In genomic region chr7:37837372-37837771, GRCm38 (mm10) we compare ENCODE assay signal across 29 mouse cellular contexts.
A peak's percentile ranks its signal among the peaks of the same experiment; 100 is the strongest.
DNase-seq lines count a peak whose midpoint lies in the region; ATAC-seq lines count a peak whose summit lies in the region.
"Had no signal": no experiment of that assay in that cellular context is flagged by ENCODE, and none has a peak within 500 bp of the region (broad histone marks: within the 10 kb centered on the region; RNA-seq: fewer than 3 reads in every experiment).

No protein-coding gene starts in this region.

- intact Hi-C loops in heart, postnatal 25 days (cut with DNase I), result no loop called here
- intact Hi-C loops in heart, postnatal 10 days (cut with DNase I), result loop anchor here (5.0 kb wide), 2 partner anchors 65 to 100 kb away; partner anchors contain the start of gene Zfp536

- no peaks in the 10 kb centered on the region for H3K36me3 ChIP-seq in heart, embryonic 13.5 days
- H3K36me3 ChIP-seq: embryonic facial prominence, embryonic 13.5 days; G1E; kidney, embryonic 15.5 days; limb, embryonic 12.5 days; liver, embryonic 15.5 days; lung, embryonic 15.5 days; midbrain, embryonic 12.5 days; neural tube, embryonic 12.5 days had no signal

- no peak overlapping the region for H3K4me2 ChIP-seq in heart, embryonic 13.5 days
- H3K4me2 ChIP-seq: embryonic facial prominence, embryonic 13.5 days; hindbrain, embryonic 14.5 days; kidney, embryonic 15.5 days; limb, embryonic 12.5 days; liver, embryonic 15.5 days; lung, embryonic 15.5 days; midbrain, embryonic 12.5 days; neural tube, embryonic 12.5 days had no signal

- peaks cover 28% of the 10 kb centered on the region for H3K4me1 ChIP-seq in heart, embryonic 13.5 days
- H3K4me1 ChIP-seq: liver, embryonic 15.5 days had no signal

- no peak for ATAC-seq in heart, embryonic 13.5 days (ENCODE audit: extremely low read depth, insufficient number of reproducible peaks, low FRiP score, low TSS enrichment)
- no peak for ATAC-seq in erythroid progenitor cell, adult 5-6 weeks (replicated peaks; ENCODE audit: low FRiP score, poor library complexity, severe bottlenecking)
- ATAC-seq: inflammation-experienced regulatory T-cells, adult 6 months had no signal

- H3K27ac ChIP-seq in heart, embryonic 13.5 days (replicated peaks), result peak overlapping the region; percentile 76
- H3K27ac ChIP-seq: embryonic facial prominence, embryonic 13.5 days; hindbrain, embryonic 14.5 days; kidney, embryonic 15.5 days; left cerebral cortex, adult 2 months; limb, embryonic 12.5 days; liver, embryonic 15.5 days; lung, embryonic 15.5 days; midbrain, embryonic 12.5 days; neural tube, embryonic 12.5 days had no signal

- H3K9ac ChIP-seq in heart, embryonic 13.5 days, result no peak overlapping the region
- H3K9ac ChIP-seq: embryonic facial prominence, embryonic 13.5 days; forebrain, postnatal 0 days; hindbrain, embryonic 14.5 days; kidney, embryonic 15.5 days; limb, embryonic 12.5 days; liver, embryonic 15.5 days; lung, embryonic 15.5 days; midbrain, embryonic 12.5 days; neural tube, embryonic 12.5 days had no signal

- H3K27me3 ChIP-seq in heart, embryonic 13.5 days (replicated peaks), result no peaks in the 10 kb centered on the region
- H3K27me3 ChIP-seq: kidney, embryonic 15.5 days; liver, embryonic 15.5 days; midbrain, embryonic 12.5 days; neural tube, embryonic 12.5 days had no signal

- DNase-seq in heart, adult 11 months, result peak; percentile 93
- DNase-seq in heart, postnatal 25 days (ENCODE audit: low spot score), result no peak
- DNase-seq in heart, adult 8-10 months (ENCODE audit: low spot score), result peak; percentile 10
- DNase-seq in heart, postnatal 10 days, result peak; percentile 48 to 60
- no peak for DNase-seq in c-Kit-positive CD71-positive TER-119-positive erythroid progenitor cells, embryonic 14.5 days (ENCODE audit: low spot score)
- DNase-seq: adrenal gland, postnatal 10 days; cerebellum, adult 11 months; cerebellum, adult 9-11 months; forebrain, postnatal 0 days; gastrocnemius, postnatal 10 days; kidney, adult 18-20 months; kidney, postnatal 25 days; right cerebral cortex, adult 18-20 months; spleen, adult 18-20 months; thymus, postnatal 36 days had no signal

- no peaks in the 10 kb centered on the region for H3K9me3 ChIP-seq in heart, embryonic 13.5 days
- H3K9me3 ChIP-seq: embryonic facial prominence, embryonic 13.5 days; kidney, embryonic 15.5 days; limb, embryonic 12.5 days; liver, embryonic 15.5 days; lung, embryonic 15.5 days; midbrain, embryonic 12.5 days; neural tube, embryonic 12.5 days had no signal

- H3K4me3 ChIP-seq in heart, embryonic 13.5 days, result no peak overlapping the region
- H3K4me3 ChIP-seq: embryonic facial prominence, embryonic 13.5 days; kidney, embryonic 15.5 days; left cerebral cortex, adult 2 months; limb, embryonic 12.5 days; liver, embryonic 15.5 days; lung, embryonic 15.5 days; midbrain, embryonic 12.5 days; myocyte; neural tube, embryonic 12.5 days had no signal

- 40% methylated on average over 5 of the region's 5 CpGs for WGBS in heart, embryonic 13.5 days

Comparison
In these comparisons a context has a peak if more than half of its experiments do, and no peak if none do; other contexts are left out.
1. DNase-seq: peak in heart, adult 11 months (single experiment), heart, adult 8-10 months (single experiment) and heart, postnatal 10 days (2 of 2); none in heart, postnatal 25 days (single experiment) and c-Kit-positive CD71-positive TER-119-positive erythroid progenitor cells, embryonic 14.5 days (single experiment).